Mouse (Mus musculus): ENCODE measurements around the gene 9430097D07Rik. TPM values are rescaled to one million over a fixed set of nuclear protein-coding genes. Genes with fewer than 3 reads are reported as not detected.

Gene 9430097D07Rik
- polyA plus RNA-seq, 1 experiment from 2014 or later, result not detected

GRCm38 (mm10) chr2:32551236-32551635 lies 24.2 kb downstream of the 9430097D07Rik start:
- Histone ChIP-seq H3K27ac (ENCODE audit: low read length) (no peak overlapping the region), H3K4me1 (replicated peaks; ENCODE audit: control insufficient read depth, insufficient read depth, low read length) (peaks cover 22% of the 10 kb centered on the region), H3K9ac (ENCODE audit: low read length) (no peak overlapping the region)

DNA sequence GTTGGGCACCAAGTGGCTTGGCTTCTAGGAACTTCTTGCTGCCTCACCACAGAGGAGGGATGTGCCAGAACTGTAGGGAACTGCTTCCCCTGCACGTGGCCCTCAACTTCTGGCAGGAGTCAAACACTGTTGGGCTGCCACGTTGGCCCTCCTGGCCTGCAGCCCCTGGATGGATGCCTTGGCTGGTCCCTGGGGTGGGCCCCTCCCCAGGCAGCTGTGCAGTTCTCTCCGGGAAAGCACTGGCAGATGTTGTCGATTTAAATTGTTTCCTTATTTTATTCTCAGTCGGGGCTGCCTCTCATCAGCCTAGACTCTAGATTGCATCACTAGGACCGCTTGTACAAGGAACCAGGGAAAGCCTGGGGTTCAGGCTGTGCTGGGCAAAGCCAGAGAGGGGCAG lies 25.7 kb downstream of the 9430097D07Rik start:
- Histone ChIP-seq H3K4me2 (ENCODE audit: low read depth, low read length) (no peak overlapping the region), H3K36me3 (ENCODE audit: control insufficient read depth, insufficient read depth, low read length) (no peaks in the 10 kb centered on the region), H3K27me3 (ENCODE audit: control insufficient read depth, insufficient read depth, low read depth, low read length) (no peaks in the 10 kb centered on the region), H3K4me3 (ENCODE audit: low read length) (no peak overlapping the region), H3K9me3 (ENCODE audit: control insufficient read depth, low read length) (no peaks in the 10 kb centered on the region), H3K9ac (ENCODE audit: low read length) (no peak overlapping the region), H3K27ac (ENCODE audit: low read length) (peak overlapping the region; percentile 43; the same call in 1 of the 2 replicates), H3K4me1 (replicated peaks; ENCODE audit: control insufficient read depth, insufficient read depth, low read length) (peaks cover 11% of the 10 kb centered on the region)
- peak; percentile 82 for ATAC-seq (ENCODE audit: low read depth)
- WGBS, result 41% methylated on average over 6 of the region's 6 CpGs

More at GRCm38 (mm10) chr2:32551236-32551635, 24.2 kb downstream of the 9430097D07Rik start:
- no peaks in the 10 kb centered on the region for H3K9me3 ChIP-seq (ENCODE audit: control insufficient read depth, low read length)
- no peak overlapping the region for H3K4me2 ChIP-seq (ENCODE audit: low read depth, low read length)
- ATAC-seq (ENCODE audit: low read depth), result no peak
- H3K27me3 ChIP-seq (ENCODE audit: control insufficient read depth, insufficient read depth, low read depth, low read length), result no peaks in the 10 kb centered on the region
- H3K4me3 ChIP-seq (ENCODE audit: low read length), result no peak overlapping the region
- WGBS, result 67% methylated on average over 5 of the region's 5 CpGs
- H3K36me3 ChIP-seq (ENCODE audit: control insufficient read depth, insufficient read depth, low read length), result no peaks in the 10 kb centered on the region

DNA sequence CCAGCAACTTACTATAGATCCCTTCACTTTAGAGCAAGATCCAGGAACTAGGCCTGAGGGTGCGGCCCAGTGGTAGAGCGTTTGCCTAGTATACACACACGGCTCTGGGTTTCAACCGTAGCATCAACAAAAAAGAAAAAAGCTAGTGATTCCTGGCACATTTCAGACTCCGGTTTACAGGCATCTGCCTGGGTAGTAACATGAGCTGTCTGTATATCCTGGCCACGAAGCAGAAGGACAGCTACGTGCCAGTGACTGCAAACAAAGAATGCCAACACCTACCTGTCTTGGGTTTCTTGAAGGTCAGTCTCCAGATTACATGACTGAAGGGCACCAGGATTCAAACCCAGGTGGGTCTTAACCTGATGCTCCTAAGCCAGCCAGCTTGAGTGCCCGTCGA lies 26.3 kb downstream of the 9430097D07Rik start:
- no peak overlapping the region for H3K9ac ChIP-seq (ENCODE audit: low read length)
- no peak for ATAC-seq (ENCODE audit: low read depth)
- no peaks in the 10 kb centered on the region for H3K27me3 ChIP-seq (ENCODE audit: control insufficient read depth, insufficient read depth, low read depth, low read length)
- no peak overlapping the region for H3K4me2 ChIP-seq (ENCODE audit: low read depth, low read length)
- H3K4me1 ChIP-seq (replicated peaks; ENCODE audit: control insufficient read depth, insufficient read depth, low read length), result peaks cover 11% of the 10 kb centered on the region
- 65% methylated on average over 9 of the region's 9 CpGs for WGBS
- no peaks in the 10 kb centered on the region for H3K36me3 ChIP-seq (ENCODE audit: control insufficient read depth, insufficient read depth, low read length)
- H3K27ac ChIP-seq (ENCODE audit: low read length), result peak overlapping the region; percentile 43
- no peak overlapping the region for H3K4me3 ChIP-seq (ENCODE audit: low read length)
- H3K9me3 ChIP-seq (ENCODE audit: control insufficient read depth, low read length), result no peaks in the 10 kb centered on the region

GRCm38 (mm10) chr2:32547964-32548739 lies 27.3 kb downstream of the 9430097D07Rik start:
- ATAC-seq (ENCODE audit: low read depth), result no peak
- no peak overlapping the region for H3K4me3 ChIP-seq (ENCODE audit: low read length)
- no peaks in the 10 kb centered on the region for H3K27me3 ChIP-seq (ENCODE audit: control insufficient read depth, insufficient read depth, low read depth, low read length)
- no peaks in the 10 kb centered on the region for H3K36me3 ChIP-seq (ENCODE audit: control insufficient read depth, insufficient read depth, low read length)
- WGBS, result 83% methylated on average over 7 of the region's 7 CpGs
- peaks cover 11% of the 10 kb centered on the region for H3K4me1 ChIP-seq (replicated peaks; ENCODE audit: control insufficient read depth, insufficient read depth, low read length)
- no peaks in the 10 kb centered on the region for H3K9me3 ChIP-seq (ENCODE audit: control insufficient read depth, low read length)
- H3K9ac ChIP-seq (ENCODE audit: low read length), result no peak overlapping the region
- H3K4me2 ChIP-seq (ENCODE audit: low read depth, low read length), result no peak overlapping the region
- H3K27ac ChIP-seq (ENCODE audit: low read length), result no peak overlapping the region

GRCm38 (mm10) chr2:32547380-32547779 lies 28.1 kb downstream of the 9430097D07Rik start:
- no peaks in the 10 kb centered on the region for H3K27me3 ChIP-seq (ENCODE audit: control insufficient read depth, insufficient read depth, low read depth, low read length)
- peaks cover 14% of the 10 kb centered on the region for H3K4me1 ChIP-seq (replicated peaks; ENCODE audit: control insufficient read depth, insufficient read depth, low read length)
- 64% methylated on average over 5 of the region's 5 CpGs for WGBS
- H3K9ac ChIP-seq (ENCODE audit: low read length), result no peak overlapping the region
- no peak overlapping the region for H3K4me3 ChIP-seq (ENCODE audit: low read length)
- no peaks in the 10 kb centered on the region for H3K36me3 ChIP-seq (ENCODE audit: control insufficient read depth, insufficient read depth, low read length)
- no peaks in the 10 kb centered on the region for H3K9me3 ChIP-seq (ENCODE audit: control insufficient read depth, low read length)
- no peak for ATAC-seq (ENCODE audit: low read depth)
- no peak overlapping the region for H3K4me2 ChIP-seq (ENCODE audit: low read depth, low read length)
- no peak overlapping the region for H3K27ac ChIP-seq (ENCODE audit: low read length)

GRCm38 (mm10) chr2:32546951-32547350 lies 28.5 kb downstream of the 9430097D07Rik start:
- Histone ChIP-seq H3K27ac (ENCODE audit: low read length) (no peak overlapping the region), H3K27me3 (ENCODE audit: control insufficient read depth, insufficient read depth, low read depth, low read length) (no peaks in the 10 kb centered on the region), H3K4me1 (replicated peaks; ENCODE audit: control insufficient read depth, insufficient read depth, low read length) (peaks cover 14% of the 10 kb centered on the region), H3K9me3 (ENCODE audit: control insufficient read depth, low read length) (no peaks in the 10 kb centered on the region), H3K9ac (ENCODE audit: low read length) (no peak overlapping the region), H3K36me3 (ENCODE audit: control insufficient read depth, insufficient read depth, low read length) (no peaks in the 10 kb centered on the region), H3K4me2 (ENCODE audit: low read depth, low read length) (no peak overlapping the region), H3K4me3 (ENCODE audit: low read length) (no peak overlapping the region)
- WGBS, result 95% methylated on average over 1 of the region's 1 CpGs
- no peak for ATAC-seq (ENCODE audit: low read depth)

DNA sequence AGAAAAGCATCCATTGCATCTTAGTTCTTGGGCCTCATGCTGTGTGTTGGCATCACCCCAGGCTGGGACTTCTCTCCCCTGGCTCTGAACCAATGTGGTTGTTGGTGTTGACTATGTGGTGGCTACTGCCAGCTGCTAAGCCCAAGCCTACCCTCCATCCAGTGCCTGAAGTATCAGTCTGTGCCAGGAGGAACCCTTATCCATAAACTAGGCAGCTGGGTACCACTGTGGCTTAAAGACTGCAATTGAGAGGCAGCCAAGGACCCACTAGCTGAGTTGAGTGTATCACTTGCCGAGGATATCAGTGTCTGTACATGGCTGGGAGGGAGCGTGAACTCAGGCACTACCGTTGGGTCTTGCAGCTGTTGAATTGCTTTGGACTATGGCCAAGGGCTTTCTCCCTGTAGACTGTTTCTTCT lies 32.4 kb downstream of the 9430097D07Rik start:
- Histone ChIP-seq H3K9ac (ENCODE audit: low read length) (no peak overlapping the region), H3K36me3 (ENCODE audit: control insufficient read depth, insufficient read depth, low read length) (no peaks in the 10 kb centered on the region), H3K27me3 (ENCODE audit: control insufficient read depth, insufficient read depth, low read depth, low read length) (no peaks in the 10 kb centered on the region), H3K27ac (ENCODE audit: low read length) (no peak overlapping the region; the same call in 1 of the 2 replicates), H3K4me3 (ENCODE audit: low read length) (no peak overlapping the region), H3K9me3 (ENCODE audit: control insufficient read depth, low read length) (no peaks in the 10 kb centered on the region), H3K4me2 (ENCODE audit: low read depth, low read length) (no peak overlapping the region), H3K4me1 (replicated peaks; ENCODE audit: control insufficient read depth, insufficient read depth, low read length) (peaks cover 40% of the 10 kb centered on the region)
- WGBS, result 36% methylated on average over 3 of the region's 3 CpGs
- ATAC-seq (ENCODE audit: low read depth), result no peak

DNA sequence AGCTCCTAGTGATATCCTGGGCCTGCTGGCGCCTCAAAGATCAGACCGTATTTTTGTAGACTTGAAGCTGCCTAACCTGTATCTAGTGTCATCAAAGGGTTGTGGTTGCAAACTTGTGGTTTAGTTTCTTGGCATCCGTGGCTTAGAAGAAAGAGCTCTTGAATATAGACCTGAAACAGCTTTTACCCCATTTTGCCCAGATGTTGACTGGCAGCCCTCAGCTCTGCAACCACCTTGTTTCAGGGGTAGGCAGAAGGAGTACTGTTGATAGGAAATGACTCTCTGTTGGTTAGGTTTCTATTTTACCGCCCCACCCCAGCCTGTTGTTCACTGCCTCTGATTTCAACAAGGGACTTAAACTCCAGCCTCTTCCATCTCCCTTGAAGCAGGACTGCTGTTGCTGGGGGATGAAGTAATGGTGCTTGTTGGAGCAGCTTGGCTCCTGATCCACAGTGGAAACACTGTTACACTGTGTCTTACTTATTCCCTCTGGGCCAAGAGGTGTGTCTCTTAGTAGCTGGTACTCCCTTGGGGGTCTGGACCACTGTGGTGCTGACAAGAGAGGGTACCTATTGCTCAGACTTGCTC lies 33.4 kb downstream of the 9430097D07Rik start:
- Histone ChIP-seq H3K4me1 (replicated peaks; ENCODE audit: control insufficient read depth, insufficient read depth, low read length) (peaks cover 50% of the 10 kb centered on the region), H3K36me3 (ENCODE audit: control insufficient read depth, insufficient read depth, low read length) (no peaks in the 10 kb centered on the region), H3K27me3 (ENCODE audit: control insufficient read depth, insufficient read depth, low read depth, low read length) (no peaks in the 10 kb centered on the region), H3K9me3 (ENCODE audit: control insufficient read depth, low read length) (no peaks in the 10 kb centered on the region), H3K9ac (ENCODE audit: low read length) (no peak overlapping the region; the same call in 1 of the 2 replicates), H3K4me3 (ENCODE audit: low read length) (no peak overlapping the region), H3K27ac (ENCODE audit: low read length) (no peak overlapping the region), H3K4me2 (ENCODE audit: low read depth, low read length) (no peak overlapping the region)
- no peak for ATAC-seq (ENCODE audit: low read depth)
- WGBS, result 81% methylated on average over 4 of the region's 4 CpGs

DNA sequence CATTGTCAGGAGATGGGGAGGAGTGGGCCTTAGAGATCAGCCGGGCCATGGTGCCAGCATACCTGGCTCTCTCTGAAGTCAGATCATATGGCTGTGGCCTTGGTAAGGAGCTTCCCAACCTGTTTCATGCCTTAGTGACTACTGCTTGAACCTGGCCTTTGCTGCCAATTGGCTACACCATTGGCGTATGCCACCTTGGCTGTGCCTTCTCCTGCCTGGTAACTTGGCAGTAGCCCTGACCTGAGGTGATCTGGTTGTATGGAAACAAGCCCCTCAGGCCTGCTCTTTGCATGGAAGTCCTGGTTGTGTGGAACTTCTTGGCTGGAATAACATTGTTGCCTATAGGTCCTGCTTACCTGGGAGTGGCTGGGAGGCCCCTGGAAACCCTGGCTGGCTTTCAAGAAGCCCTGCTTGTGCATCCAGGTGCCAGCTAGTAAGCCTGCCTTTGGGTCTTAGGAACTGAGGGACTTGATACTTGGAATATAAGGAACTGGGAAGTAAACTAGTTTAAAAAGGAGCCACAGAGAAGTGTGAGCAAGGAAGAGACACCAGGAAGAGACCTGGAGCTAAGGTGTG lies 34.1 kb downstream of the 9430097D07Rik start:
- H3K9me3 ChIP-seq (ENCODE audit: control insufficient read depth, low read length), result no peaks in the 10 kb centered on the region
- no peak overlapping the region for H3K4me2 ChIP-seq (ENCODE audit: low read depth, low read length)
- H3K4me1 ChIP-seq (replicated peaks; ENCODE audit: control insufficient read depth, insufficient read depth, low read length), result peaks cover 56% of the 10 kb centered on the region
- ATAC-seq (ENCODE audit: low read depth), result no peak
- no peak overlapping the region; the same call in 1 of the 2 replicates for H3K9ac ChIP-seq (ENCODE audit: low read length)
- H3K36me3 ChIP-seq (ENCODE audit: control insufficient read depth, insufficient read depth, low read length), result no peaks in the 10 kb centered on the region
- 77% methylated on average over 2 of the region's 2 CpGs for WGBS
- H3K4me3 ChIP-seq (ENCODE audit: low read length), result no peak overlapping the region
- H3K27ac ChIP-seq (ENCODE audit: low read length), result no peak overlapping the region
- no peaks in the 10 kb centered on the region for H3K27me3 ChIP-seq (ENCODE audit: control insufficient read depth, insufficient read depth, low read depth, low read length)
